Mouse (Mus musculus) liver, postnatal 0 days (tissue): ENCODE data around the gene Brpf1. TPM values are rescaled to one million over a fixed set of nuclear protein-coding genes. Genes with fewer than 3 reads are reported as not detected.

Experiments
- ATAC-seq: fragments of 200-750 bp; cut with Nextera tagmentation; 2 replicates; pipeline ENCODE4 v1.8.0; 2017; ENCODE audit warnings: mild to moderate bottlenecking, moderate library complexity
- DNase-seq: peaks from one replicate; pipeline ENCODE4 v3.0.0-alpha.2; 2016
- H3K27ac ChIP-seq: fragments of 300-500 bp; sonication (generic); 2 replicates; pipeline ENCODE4 v1.5.1; 2014; ENCODE audit warnings: antibody characterized with exemption, moderate library complexity, mild to moderate bottlenecking, low read depth
- H3K27me3 ChIP-seq: fragments of 300-500 bp; sonication (generic); 2 replicates; pipeline ENCODE4 v1.6.1; 2014; ENCODE audit warnings: low read length, control low read depth, mixed read lengths; ENCODE audit not compliant: insufficient read depth
- H3K36me3 ChIP-seq: fragments of 300-500 bp; sonication (generic); replicated peaks from 2 replicates; pipeline ENCODE4 v1.6.1; 2014; ENCODE audit warnings: mild to moderate bottlenecking, control low read depth, low read length, moderate library complexity, mixed read lengths; ENCODE audit not compliant: insufficient read depth
- H3K4me1 ChIP-seq: fragments of 300-500 bp; sonication (generic); 2 replicates; pipeline ENCODE4 v1.6.1; 2014; ENCODE audit warnings: antibody characterized with exemption, mild to moderate bottlenecking, control low read depth; ENCODE audit not compliant: insufficient read depth
- H3K4me2 ChIP-seq: fragments of 300-500 bp; sonication (generic); 2 replicates; pipeline ENCODE4 v1.6.1; 2014; ENCODE audit warnings: low read depth, mild to moderate bottlenecking, low read length, moderate library complexity, mixed read lengths
- H3K4me3 ChIP-seq: fragments of 300-500 bp; sonication (generic); 2 replicates; pipeline ENCODE4 v1.5.1; 2014; ENCODE audit warnings: low read depth, low read length
- H3K9ac ChIP-seq: fragments of 300-500 bp; sonication (generic); replicated peaks from 2 replicates; pipeline ENCODE4 v1.6.1; 2014; ENCODE audit warnings: mild to moderate bottlenecking, moderate library complexity
- H3K9me3 ChIP-seq: fragments of 300-500 bp; sonication (generic); 2 replicates; pipeline ENCODE4 v1.6.1; 2016; ENCODE audit warnings: mild to moderate bottlenecking, control low read depth, low read length, mixed read lengths
- CTCF ChIP-seq: sonication (generic); IDR thresholded peaks from 2 replicates; pipeline ENCODE4 v1.5.1; 2016; ENCODE audit warnings: antibody characterized with exemption, low read depth
- EP300 ChIP-seq: IDR thresholded peaks from 2 replicates; pipeline ENCODE4 v1.6.1; 2016; ENCODE audit warnings: antibody characterized with exemption, low read depth, mild to moderate bottlenecking
- WGBS: fragments of 180-500 bp; shearing (Covaris S2); extraction: QIAGEN DNeasy Blood & Tissue Kit; methylation state at CpG from one replicate; pipeline ENCODE4 v1.1.7; 2014; ENCODE audit not compliant: insufficient replicate concordance; 5-methylcytosine and 5-hydroxymethylcytosine counted together
- polyA plus RNA-seq: library from polyadenylated mRNA; unstranded; fragments of >200 nt; fragmentation: Nextera tagmentation; extraction: Ambion mirVana; gene quantifications from 2 replicates; pipeline ENCODE4 v1.2.1, GENCODE M21; 2015

Gene Brpf1
- polyA plus RNA-seq, 1 experiment from 2014 or later: 4.8 TPM

- DNase-seq: no peak
- no peak overlapping the region for H3K4me2 ChIP-seq
- no peaks in the 10 kb centered on the region for H3K27me3 ChIP-seq
- ATAC-seq: no peak
- no peaks in the 10 kb centered on the region for H3K4me1 ChIP-seq
- no peaks in the 10 kb centered on the region for H3K9me3 ChIP-seq
- WGBS: 80% methylated on average over 3 of the region's 3 CpGs
- H3K36me3 ChIP-seq: no peaks in the 10 kb centered on the region
- TF ChIP-seq EP300: no peak
- no peak for TF ChIP-seq CTCF
- H3K27ac ChIP-seq: no peak overlapping the region
- H3K9ac ChIP-seq: no peak overlapping the region
- no peak overlapping the region for H3K4me3 ChIP-seq
Observed at GRCm38 (mm10) chr6:113352820-113353219, 45.9 kb downstream of the Brpf1 start.

- Histone ChIP-seq H3K27ac (no peak overlapping the region), H3K4me3 (no peak overlapping the region), H3K27me3 (no peaks in the 10 kb centered on the region), H3K9ac (no peak overlapping the region), H3K4me2 (no peak overlapping the region), H3K36me3 (no peaks in the 10 kb centered on the region), H3K4me1 (no peaks in the 10 kb centered on the region), H3K9me3 (no peaks in the 10 kb centered on the region)
- ATAC-seq (no peak), DNase-seq (no peak)
- WGBS: 66% methylated on average over 3 of the region's 3 CpGs
- TF ChIP-seq EP300 (no peak), CTCF (no peak)
Observed at GRCm38 (mm10) chr6:113353696-113354095, 46.8 kb downstream of the Brpf1 start.

- H3K9ac ChIP-seq: no peak overlapping the region
- no peaks in the 10 kb centered on the region for H3K27me3 ChIP-seq
- H3K27ac ChIP-seq: no peak overlapping the region
- H3K36me3 ChIP-seq: no peaks in the 10 kb centered on the region
- TF ChIP-seq CTCF (peak; percentile 28; the same call in 1 of the 2 replicates), EP300 (no peak)
- H3K4me1 ChIP-seq: no peaks in the 10 kb centered on the region
- 71% methylated on average over 4 of the region's 4 CpGs for WGBS
- DNase-seq (no peak), ATAC-seq (no peak)
- no peaks in the 10 kb centered on the region for H3K9me3 ChIP-seq
- no peak overlapping the region for H3K4me3 ChIP-seq
- H3K4me2 ChIP-seq: no peak overlapping the region
Observed at GRCm38 (mm10) chr6:113361476-113361875, 54.5 kb downstream of the Brpf1 start.

- H3K27ac ChIP-seq: no peak overlapping the region
- TF ChIP-seq CTCF: no peak
- no peak for TF ChIP-seq EP300
- 92% methylated on average over 1 of the region's 1 CpGs for WGBS
Observed at GRCm38 (mm10) chr6:113362241-113362640, 55.3 kb downstream of the Brpf1 start.

GRCm38 (mm10) chr6:113364518-113365135, 57.7 kb downstream of the Brpf1 start:
- 60% methylated on average over 8 of the region's 8 CpGs for WGBS
- DNase-seq: no peak

More at GRCm38 (mm10) chr6:113362241-113362640, 55.3 kb downstream of the Brpf1 start:
- H3K9me3 ChIP-seq: no peaks in the 10 kb centered on the region
- no peak overlapping the region for H3K4me2 ChIP-seq
- H3K36me3 ChIP-seq: 0 out of 2 replicates have a peak, but pooled peaks cover 3% of the 10 kb centered on the region
- no peaks in the 10 kb centered on the region for H3K4me1 ChIP-seq
- H3K9ac ChIP-seq: no peak overlapping the region
- H3K4me3 ChIP-seq: no peak overlapping the region
- ATAC-seq: no peak
- DNase-seq: no peak
- no peaks in the 10 kb centered on the region for H3K27me3 ChIP-seq

GRCm38 (mm10) chr6:113366639-113367038, 59.7 kb downstream of the Brpf1 start:
- no peak for TF ChIP-seq CTCF
- TF ChIP-seq EP300: no peak
- no peak overlapping the region for H3K4me2 ChIP-seq
- 85% methylated on average over 6 of the region's 6 CpGs for WGBS
- H3K27me3 ChIP-seq: no peaks in the 10 kb centered on the region
- DNase-seq (no peak), ATAC-seq (no peak)
- no peaks in the 10 kb centered on the region for H3K9me3 ChIP-seq
- no peaks in the 10 kb centered on the region for H3K4me1 ChIP-seq
- no peak overlapping the region for H3K27ac ChIP-seq
- no peak overlapping the region for H3K9ac ChIP-seq
- H3K4me3 ChIP-seq: no peak overlapping the region
- H3K36me3 ChIP-seq: peaks cover 27% of the 10 kb centered on the region

More at GRCm38 (mm10) chr6:113364518-113365135, 57.7 kb downstream of the Brpf1 start:
- H3K9ac ChIP-seq: no peak overlapping the region
- H3K4me2 ChIP-seq: no peak overlapping the region
- no peak overlapping the region for H3K4me3 ChIP-seq
- H3K36me3 ChIP-seq: peaks cover 10% of the 10 kb centered on the region
- no peaks in the 10 kb centered on the region for H3K9me3 ChIP-seq
- no peaks in the 10 kb centered on the region for H3K4me1 ChIP-seq
- ATAC-seq: peak; percentile 75
- no peak overlapping the region for H3K27ac ChIP-seq
- H3K27me3 ChIP-seq: no peaks in the 10 kb centered on the region
- no peak for TF ChIP-seq EP300
- TF ChIP-seq CTCF: no peak
